In the genomic region with DNA sequence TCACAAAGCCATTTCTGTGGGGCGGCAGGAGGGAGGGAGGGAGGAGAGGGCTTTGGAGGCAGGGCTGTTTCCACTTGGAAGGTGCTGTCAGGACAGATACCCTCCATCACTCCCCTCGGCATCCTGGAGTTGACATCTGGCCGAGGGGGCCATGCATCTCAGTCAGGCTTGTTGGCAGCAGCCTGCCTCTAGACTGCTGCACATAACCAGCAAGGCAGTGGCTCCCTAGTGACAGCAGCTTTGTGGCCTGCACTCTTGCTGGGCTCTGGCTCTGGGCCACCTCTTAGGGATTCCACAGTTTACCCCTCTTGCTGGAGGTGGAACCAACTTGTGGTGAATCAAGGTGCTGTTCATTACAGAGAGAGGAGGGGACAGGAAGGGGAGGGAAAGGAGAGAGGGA, we compare ENCODE assay signal across 15 mouse cellular contexts. TPM values are rescaled to one million over a fixed set of nuclear protein-coding genes. Genes with fewer than 3 reads are reported as not detected.
DNase-seq lines count a peak whose midpoint lies in the region; ATAC-seq and TF ChIP-seq lines count a peak whose summit lies in the region.
"Had no signal": no experiment of that assay in that cellular context is flagged by ENCODE, and none has a peak within 500 bp of the region (broad histone marks: within the 10 kb centered on the region; RNA-seq: fewer than 3 reads in every experiment).

No protein-coding gene starts in this region.

- H3K27ac ChIP-seq in forebrain, embryonic 13.5 days = peak overlapping the region; percentile 44
- H3K27ac ChIP-seq in forebrain, embryonic 16.5 days (ENCODE audit: low read length) = no peak overlapping the region
- peak overlapping the region; percentile 15 for H3K27ac ChIP-seq in stomach, embryonic 16.5 days (ENCODE audit: low read length)
- no peak overlapping the region for H3K27ac ChIP-seq in stomach, postnatal 0 days (replicated peaks)
- H3K27ac ChIP-seq in midbrain, embryonic 11.5 days (ENCODE audit: low read depth, low read length) = no peak overlapping the region
- H3K27ac ChIP-seq: gastrocnemius, adult 2 months had no signal

- no peak for ATAC-seq in forebrain, embryonic 13.5 days
- ATAC-seq in forebrain, embryonic 16.5 days = no peak; the same call in 1 of the 2 replicates
- ATAC-seq in stomach, embryonic 16.5 days (ENCODE audit: insufficient read depth, low FRiP score) = 0 out of 2 replicates have a peak, but pooled peaks have one; percentile 11
- ATAC-seq in stomach, postnatal 0 days (ENCODE audit: low FRiP score, low TSS enrichment) = no peak
- no peak for ATAC-seq in midbrain, embryonic 11.5 days (ENCODE audit: low FRiP score)
- ATAC-seq: CD4-positive, CD25-positive, alpha-beta regulatory T cell, adult 4 months; Patski had no signal

- TF ChIP-seq CTCF in stomach, postnatal 0 days (IDR thresholded peaks at IDR 0.05; ENCODE audit: low read depth) = no peak

- no peaks in the 10 kb centered on the region for H3K36me3 ChIP-seq in forebrain, embryonic 13.5 days (ENCODE audit: poor library complexity, severe bottlenecking)
- no peaks in the 10 kb centered on the region for H3K36me3 ChIP-seq in forebrain, embryonic 16.5 days (ENCODE audit: control insufficient read depth, insufficient read depth)
- H3K36me3 ChIP-seq in stomach, embryonic 16.5 days (ENCODE audit: control insufficient read depth, insufficient read depth, low read length) = no peaks in the 10 kb centered on the region
- no peaks in the 10 kb centered on the region for H3K36me3 ChIP-seq in stomach, postnatal 0 days (ENCODE audit: control insufficient read depth, insufficient read depth, low read length)
- H3K36me3 ChIP-seq in midbrain, embryonic 11.5 days (ENCODE audit: control insufficient read depth, insufficient read depth, low read length) = no peaks in the 10 kb centered on the region

- 0 out of 2 replicates have a peak overlapping the region, but pooled peaks have one; percentile 26 for H3K9ac ChIP-seq in forebrain, embryonic 13.5 days
- H3K9ac ChIP-seq in forebrain, embryonic 16.5 days (replicated peaks; ENCODE audit: low read depth, low read length) = no peak overlapping the region
- H3K9ac ChIP-seq in stomach, embryonic 16.5 days (ENCODE audit: low read length) = no peak overlapping the region
- no peak overlapping the region for H3K9ac ChIP-seq in stomach, postnatal 0 days (ENCODE audit: low read length)
- H3K9ac ChIP-seq in midbrain, embryonic 11.5 days (ENCODE audit: low read length) = no peak overlapping the region

- no peak overlapping the region for H3K4me3 ChIP-seq in forebrain, embryonic 13.5 days
- no peak overlapping the region for H3K4me3 ChIP-seq in forebrain, embryonic 16.5 days (replicated peaks; ENCODE audit: low read length)
- no peak overlapping the region for H3K4me3 ChIP-seq in stomach, embryonic 16.5 days (replicated peaks; ENCODE audit: low read length)
- no peak overlapping the region for H3K4me3 ChIP-seq in stomach, postnatal 0 days (ENCODE audit: low read depth, low read length)
- no peak overlapping the region for H3K4me3 ChIP-seq in midbrain, embryonic 11.5 days (ENCODE audit: low read depth, low read length)
- H3K4me3 ChIP-seq: gastrocnemius, adult 2 months; layer of hippocampus, adult 2 months; megakaryocyte, embryonic 14.5 days had no signal

- H3K27me3 ChIP-seq in forebrain, embryonic 13.5 days = no peaks in the 10 kb centered on the region
- no peaks in the 10 kb centered on the region for H3K27me3 ChIP-seq in forebrain, embryonic 16.5 days (replicated peaks; ENCODE audit: control insufficient read depth, insufficient read depth, low read length)
- no peaks in the 10 kb centered on the region for H3K27me3 ChIP-seq in stomach, embryonic 16.5 days (ENCODE audit: control insufficient read depth, insufficient read depth, low read length)
- H3K27me3 ChIP-seq in stomach, postnatal 0 days (ENCODE audit: control insufficient read depth, insufficient read depth, low read length) = no peaks in the 10 kb centered on the region
- H3K27me3 ChIP-seq in midbrain, embryonic 11.5 days (ENCODE audit: control insufficient read depth, insufficient read depth, low read length) = no peaks in the 10 kb centered on the region
- H3K27me3 ChIP-seq: Patski had no signal

- 32% methylated on average over 3 of the region's 3 CpGs for WGBS in forebrain, embryonic 13.5 days
- 47% methylated on average over 3 of the region's 3 CpGs for WGBS in forebrain, embryonic 16.5 days
- 24% methylated on average over 3 of the region's 3 CpGs for WGBS in stomach, embryonic 16.5 days
- WGBS in stomach, postnatal 0 days = 18% methylated on average over 3 of the region's 3 CpGs
- 34% methylated on average over 3 of the region's 3 CpGs for WGBS in midbrain, embryonic 11.5 days

- no peak overlapping the region for H3K4me2 ChIP-seq in forebrain, embryonic 13.5 days
- no peak overlapping the region for H3K4me2 ChIP-seq in forebrain, embryonic 16.5 days (ENCODE audit: low read length)
- H3K4me2 ChIP-seq in stomach, embryonic 16.5 days (ENCODE audit: low read depth, low read length) = no peak overlapping the region
- no peak overlapping the region for H3K4me2 ChIP-seq in stomach, postnatal 0 days (replicated peaks; ENCODE audit: low read depth)
- no peak overlapping the region for H3K4me2 ChIP-seq in midbrain, embryonic 11.5 days

- TF ChIP-seq EP300 in stomach, postnatal 0 days (optimal IDR thresholded peaks at IDR 0.05) = no peak

- no peaks in the 10 kb centered on the region for H3K9me3 ChIP-seq in forebrain, embryonic 13.5 days (replicated peaks)
- H3K9me3 ChIP-seq in forebrain, embryonic 16.5 days (ENCODE audit: control insufficient read depth, low read length) = no peaks in the 10 kb centered on the region
- H3K9me3 ChIP-seq in stomach, embryonic 16.5 days (replicated peaks; ENCODE audit: control insufficient read depth, low read length) = no peaks in the 10 kb centered on the region
- no peaks in the 10 kb centered on the region for H3K9me3 ChIP-seq in stomach, postnatal 0 days (ENCODE audit: control insufficient read depth, low read length)
- H3K9me3 ChIP-seq in midbrain, embryonic 11.5 days (ENCODE audit: control insufficient read depth, low read length) = no peaks in the 10 kb centered on the region
- H3K9me3 ChIP-seq: megakaryocyte, embryonic 14.5 days had no signal

- H3K4me1 ChIP-seq in forebrain, embryonic 13.5 days = peaks cover 66% of the 10 kb centered on the region
- peaks cover 40% of the 10 kb centered on the region for H3K4me1 ChIP-seq in forebrain, embryonic 16.5 days (replicated peaks; ENCODE audit: control insufficient read depth, insufficient read depth, low read length)
- peaks cover 17% of the 10 kb centered on the region for H3K4me1 ChIP-seq in stomach, embryonic 16.5 days (ENCODE audit: control insufficient read depth, insufficient read depth, low read length)
- no peaks in the 10 kb centered on the region for H3K4me1 ChIP-seq in stomach, postnatal 0 days (replicated peaks; ENCODE audit: control insufficient read depth, insufficient read depth)
- H3K4me1 ChIP-seq in midbrain, embryonic 11.5 days (ENCODE audit: control insufficient read depth, insufficient read depth, low read length) = no peaks in the 10 kb centered on the region
- H3K4me1 ChIP-seq: megakaryocyte, embryonic 14.5 days had no signal

- no peak for DNase-seq in stomach, postnatal 0 days (ENCODE audit: low spot score)
- peak; percentile 78 for DNase-seq in midbrain, embryonic 11.5 days (ENCODE audit: low spot score, missing footprints)
- no peak for DNase-seq in natural killer cell, adult 2 months (ENCODE audit: low spot score in 2 of 2)
- no peak for DNase-seq in adrenal gland, postnatal 25 days
- DNase-seq: adrenal gland, postnatal 14 days; cerebellum, adult 8-10 months; gastrocnemius, adult 2 months; kidney, adult 11 months had no signal

RNA-seq across cellular contexts. Expression of a gene that starts 26.6 kb away (rescaled TPM):
- polyA plus RNA-seq in forebrain, embryonic 13.5 days (2015; fragmentation: Nextera tagmentation; extraction: Ambion mirVana) = 22.5 and 24.0 TPM in 2 replicates
- polyA plus RNA-seq in forebrain, embryonic 16.5 days (2015; fragmentation: Nextera tagmentation; extraction: Ambion mirVana) = 32.2 and 41.9 TPM in 2 replicates
- polyA plus RNA-seq in stomach, embryonic 16.5 days (2015; fragmentation: Nextera tagmentation; extraction: Ambion mirVana) = 2.2 and 2.3 TPM in 2 replicates
- polyA plus RNA-seq in stomach, postnatal 0 days (2015; fragmentation: Nextera tagmentation; extraction: Ambion mirVana) = 0.42 and 0.47 TPM in 2 replicates
- polyA plus RNA-seq in midbrain, embryonic 11.5 days (2014; fragmentation: Nextera tagmentation; extraction: Ambion mirVana) = 2.6 TPM in 2 replicates
- 4.3 and 4.6 TPM in 2 replicates for total RNA-seq in adrenal gland, postnatal 25 days (2021)
- total RNA-seq: gastrocnemius, adult 2 months had no signal
- polyA plus RNA-seq: CD4-positive, CD25-positive, alpha-beta regulatory T cell, adult 4 months had no signal

Comparison
In these comparisons a context has a peak if more than half of its experiments do, and no peak if none do; other contexts are left out.
1. H3K27ac ChIP-seq: peak in forebrain, embryonic 13.5 days (single experiment) and stomach, embryonic 16.5 days (single experiment); none in forebrain, embryonic 16.5 days (single experiment), stomach, postnatal 0 days (single experiment) and midbrain, embryonic 11.5 days (single experiment).